Mouse (Mus musculus): ENCODE results near the gene Cltc.
"Not testable (repeated sequence)": the region's sequence is repeated elsewhere in the genome, so short reads cannot be mapped to it uniquely, and the experiment has no call there.

The Cltc gene

DNA sequence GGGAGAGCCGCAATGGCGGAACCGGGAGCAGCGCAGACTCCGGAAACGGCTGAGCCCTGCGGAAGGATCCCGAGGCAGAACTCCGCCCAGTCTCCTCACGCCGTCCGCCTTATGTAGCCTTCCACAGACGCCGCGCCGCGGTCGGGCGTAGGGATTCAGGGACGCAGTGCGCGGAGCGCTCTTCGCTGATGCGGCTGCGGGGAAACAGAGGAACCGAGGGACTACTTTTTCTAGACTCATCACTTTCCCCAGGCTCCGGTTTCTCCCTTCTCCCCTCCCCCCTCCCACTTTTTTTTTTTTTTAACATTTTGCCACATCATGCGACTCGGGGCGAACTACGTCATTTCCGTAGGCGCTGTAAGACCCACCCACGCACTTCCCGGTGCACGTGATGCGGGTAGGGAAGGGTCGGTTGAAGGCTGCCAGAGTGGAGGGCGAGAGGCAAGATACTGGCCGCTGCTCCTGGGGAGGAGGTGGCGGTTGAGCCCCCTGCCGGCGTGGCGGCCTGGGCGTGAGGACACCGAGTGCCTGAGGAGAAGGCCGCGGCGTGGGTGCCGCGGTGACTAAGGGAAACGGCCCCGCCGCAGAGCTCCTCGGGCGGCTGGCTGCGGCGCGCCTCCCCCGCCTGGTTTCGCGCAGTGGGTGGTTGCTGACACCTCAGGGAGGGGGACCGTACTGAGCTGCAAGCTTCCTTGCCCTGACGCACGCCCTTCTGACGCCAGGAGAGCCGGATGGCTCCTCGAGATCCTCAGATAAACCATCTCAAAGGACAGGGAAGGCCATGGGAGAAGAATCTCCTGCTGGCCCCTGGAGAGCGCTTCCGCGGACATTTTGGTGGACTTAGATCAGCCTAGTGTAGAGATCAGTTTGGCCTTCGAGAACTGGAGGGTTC lies at the start of gene Cltc:
Cltc (minus strand) TSS at position 86 of the 892 bp plus-strand sequence.
- DNase-seq (ENCODE audit: low read depth, low spot score) = peak; percentile 89

DNA sequence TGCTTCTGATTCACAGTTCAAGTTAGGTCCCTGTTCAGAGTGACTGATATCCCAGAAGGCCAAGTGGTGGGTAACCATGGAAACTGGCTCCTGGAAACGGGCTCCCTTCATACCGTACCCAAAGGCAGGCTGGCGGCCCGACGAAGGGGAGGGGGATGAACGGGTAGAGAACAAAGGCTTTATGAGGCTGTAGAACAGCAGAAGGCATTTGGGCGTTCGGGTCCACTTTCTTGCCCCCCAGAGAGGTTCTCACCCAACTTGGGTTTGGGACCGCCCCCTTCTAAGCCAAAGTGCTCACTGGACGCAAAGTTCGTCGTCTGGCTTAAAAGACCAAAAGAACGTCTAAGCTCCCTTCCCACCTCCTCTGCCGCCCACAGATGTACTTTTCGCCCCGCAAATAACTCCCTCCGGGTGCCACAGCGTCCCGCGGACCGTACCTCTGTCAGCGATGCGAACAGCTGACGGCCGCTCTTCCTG lies 49.7 kb upstream of the Cltc start:
- peak; percentile 62 for DNase-seq (ENCODE audit: low read depth, low spot score)

DNA sequence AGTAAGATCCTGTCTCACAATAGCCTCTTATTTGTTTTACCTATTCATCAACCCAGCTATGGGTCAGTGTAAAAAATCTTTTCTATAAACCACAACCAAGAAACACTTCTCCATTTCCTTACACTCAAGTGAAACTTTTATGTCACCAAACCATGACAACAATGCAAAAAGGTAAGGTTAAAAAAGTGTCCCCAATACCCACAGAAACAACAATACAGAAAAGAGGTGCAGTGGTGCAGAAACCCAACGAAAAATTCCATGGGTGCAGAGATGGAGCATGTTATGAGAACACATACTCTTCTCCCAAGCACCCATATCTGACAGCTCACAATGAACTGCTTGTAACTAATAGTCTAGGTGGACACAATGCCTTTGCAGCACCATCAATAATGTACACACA lies 36.8 kb upstream of the Cltc start:
- DNase-seq (ENCODE audit: low read depth, low spot score) = no peak

DNA sequence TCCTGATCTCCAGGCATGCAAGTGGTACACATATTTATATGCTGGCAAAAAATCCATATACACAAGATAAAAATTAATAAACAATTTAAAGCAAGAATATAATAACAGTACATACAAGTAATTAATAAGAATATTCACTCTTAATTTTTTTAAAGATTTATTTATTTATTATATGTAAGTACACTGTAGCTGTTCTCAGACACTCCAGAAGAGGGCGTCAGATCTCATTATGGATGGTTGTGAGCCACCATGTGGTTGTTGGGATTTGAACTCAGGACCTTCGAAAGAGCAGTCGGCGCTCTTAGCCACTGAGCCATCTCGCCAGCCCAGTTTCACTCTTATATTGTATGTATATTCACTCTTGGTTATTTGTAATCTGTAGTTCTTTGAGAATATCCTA lies 30.1 kb upstream of the Cltc start:
- DNase-seq (ENCODE audit: low read depth, low spot score) = not testable (repeated sequence)

DNA sequence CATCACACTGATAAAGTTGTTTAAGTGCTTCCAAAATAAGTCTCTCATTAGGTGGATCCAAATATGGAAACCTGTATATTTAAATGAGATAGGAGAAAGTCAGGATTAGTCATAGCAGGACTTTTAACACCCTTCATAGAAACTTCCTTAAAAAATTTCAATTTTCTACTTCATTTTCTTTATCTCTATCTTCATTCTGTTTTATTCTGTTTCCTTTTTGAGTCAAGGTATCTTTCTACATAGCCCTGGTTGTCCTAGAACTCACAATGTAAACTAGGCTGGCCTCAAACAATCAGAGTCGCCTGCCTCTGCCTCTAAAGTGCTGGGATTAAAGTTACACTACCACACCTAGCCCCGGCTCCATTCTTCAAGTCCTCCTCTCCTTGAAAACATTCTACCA lies 28.4 kb upstream of the Cltc start:
- DNase-seq (ENCODE audit: low read depth, low spot score) = no peak

DNA sequence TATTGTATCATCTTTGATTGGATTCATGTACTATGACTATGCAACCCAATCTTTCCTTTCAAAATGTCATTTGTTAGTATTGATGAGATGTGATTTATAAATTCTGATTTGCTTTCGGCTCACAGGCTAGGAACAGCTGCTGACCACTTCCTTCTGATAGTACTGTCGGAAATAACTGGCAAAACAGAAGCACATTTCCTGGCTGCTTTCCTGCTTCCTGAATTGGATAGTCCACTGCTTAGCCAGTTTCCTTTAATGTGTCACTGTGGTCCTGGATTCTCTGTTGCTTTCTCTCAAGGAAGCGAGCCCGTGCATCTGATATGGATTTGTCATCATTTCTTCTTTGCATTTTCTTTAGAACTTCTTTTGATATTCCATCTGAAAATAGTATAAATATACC lies 12.5 kb upstream of the Cltc start:
- DNase-seq (ENCODE audit: low read depth, low spot score) = no peak

DNA sequence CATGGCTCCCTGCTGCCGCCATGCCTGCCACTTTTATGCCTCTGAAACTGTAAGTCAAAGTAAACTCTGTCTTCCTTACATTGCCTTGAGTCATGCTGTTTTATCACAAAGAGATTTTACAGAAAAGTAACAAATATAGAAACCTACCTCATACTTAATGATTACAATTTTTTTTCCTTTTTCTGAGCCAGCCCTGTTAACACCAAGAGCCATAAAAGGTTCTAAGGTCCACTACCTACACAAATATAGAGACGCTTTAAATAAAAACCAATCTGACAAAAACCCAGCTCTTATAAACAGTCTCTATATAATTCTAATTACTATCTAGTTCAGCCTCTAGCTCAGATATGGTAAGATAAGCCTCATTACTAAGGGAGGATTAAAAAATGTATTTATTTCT lies 7.1 kb upstream of the Cltc start:
- no peak for DNase-seq (ENCODE audit: low read depth, low spot score)

DNA sequence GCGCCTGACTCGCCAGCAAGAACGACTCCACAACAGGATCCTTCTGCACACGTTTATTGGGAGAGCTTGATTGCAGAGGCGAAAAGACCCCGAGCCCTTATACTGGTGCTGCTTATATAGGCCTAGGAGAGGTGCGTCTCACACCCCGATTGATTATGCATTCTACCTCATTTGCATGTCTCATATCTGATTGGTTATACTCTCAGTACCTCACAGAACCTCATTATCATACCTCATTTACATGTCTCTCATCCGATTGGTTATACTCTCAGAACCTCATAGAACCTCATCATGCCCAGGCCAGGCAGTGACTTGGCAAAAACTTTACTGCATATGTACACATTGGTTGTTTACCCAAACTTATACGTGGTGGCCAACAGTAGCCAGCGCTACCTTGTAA lies 5.8 kb upstream of the Cltc start:
- not testable (repeated sequence) for DNase-seq (ENCODE audit: low read depth, low spot score)

DNA sequence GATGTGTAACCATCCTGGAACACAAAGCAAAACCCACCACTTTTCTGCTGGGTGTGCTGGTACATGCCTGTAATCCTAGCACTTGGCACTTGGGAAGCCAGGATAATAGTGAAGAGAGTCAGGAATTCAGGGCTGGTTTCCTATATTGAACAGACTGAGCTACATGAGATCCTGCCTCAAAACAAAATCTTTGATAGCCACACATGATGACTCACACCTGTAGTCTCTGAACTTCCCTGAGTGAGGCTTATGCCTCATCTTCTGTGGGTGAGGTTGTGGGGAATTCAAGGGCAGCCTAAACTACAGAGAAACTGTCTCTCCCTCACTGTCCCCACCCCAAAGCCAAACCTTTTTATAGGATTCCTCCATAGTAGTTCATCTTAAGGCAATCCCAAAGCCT lies 3.0 kb upstream of the Cltc start:
- DNase-seq (ENCODE audit: low read depth, low spot score) = no peak

DNA sequence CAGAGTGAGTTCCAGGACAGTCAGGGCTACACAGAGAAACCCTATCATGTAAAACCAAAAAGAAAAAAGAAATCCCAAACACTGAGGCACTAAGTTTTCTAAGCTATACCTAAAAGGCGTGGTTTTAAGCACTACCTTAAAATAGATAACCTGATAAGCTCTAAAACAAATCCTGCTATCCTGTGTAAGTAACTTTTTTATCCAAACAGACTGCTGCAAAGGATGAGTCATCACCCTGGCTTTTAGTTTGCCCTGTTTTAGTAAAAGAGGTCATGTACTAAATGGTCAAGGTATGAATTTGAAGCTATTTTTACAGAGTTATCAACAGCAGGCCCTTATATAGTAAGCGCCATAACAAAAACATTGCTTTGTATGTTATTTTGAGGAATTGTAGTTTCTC lies 2.5 kb upstream of the Cltc start:
- DNase-seq (ENCODE audit: low read depth, low spot score) = no peak

DNA sequence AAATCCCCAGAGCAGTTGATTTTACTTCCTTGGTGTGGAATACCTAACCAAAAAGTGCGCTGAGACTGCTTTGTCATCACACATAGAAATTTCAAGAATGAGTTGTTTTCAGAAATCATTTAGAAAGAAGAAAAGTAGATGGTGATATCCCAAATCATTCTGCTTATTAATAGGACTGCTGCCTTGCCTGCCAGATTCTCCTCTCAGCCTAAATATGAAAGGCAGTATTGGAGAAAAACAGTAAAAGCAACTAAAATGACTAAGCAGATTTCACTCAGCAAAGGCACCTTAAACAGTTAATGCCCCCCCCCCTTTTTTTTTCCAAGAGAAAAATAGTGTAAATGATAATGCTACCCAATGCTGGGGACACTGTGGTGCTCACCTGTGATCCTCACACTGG lies 1.9 kb upstream of the Cltc start:
- DNase-seq (ENCODE audit: low read depth, low spot score) = no peak

DNA sequence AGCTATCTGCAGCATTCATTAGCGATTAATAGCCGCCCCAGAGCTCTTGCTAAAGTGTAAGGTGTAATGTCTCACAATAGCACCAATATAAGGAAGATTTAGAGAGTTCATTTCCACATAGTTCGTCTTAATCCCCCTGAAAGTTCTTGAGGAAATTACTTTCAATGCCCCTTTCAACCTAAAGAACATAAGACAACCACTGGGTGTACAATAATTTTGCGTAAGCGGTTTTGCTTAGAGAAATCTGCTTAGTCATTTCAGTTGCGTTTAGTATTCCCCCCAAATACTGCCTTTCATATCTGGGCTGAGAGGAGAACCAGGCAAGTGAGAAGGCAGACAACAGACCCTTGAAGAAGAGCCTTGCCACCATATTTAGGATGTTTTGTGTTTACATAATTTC lies 1.2 kb upstream of the Cltc start:
- DNase-seq (ENCODE audit: low read depth, low spot score) = peak; percentile 77

DNA sequence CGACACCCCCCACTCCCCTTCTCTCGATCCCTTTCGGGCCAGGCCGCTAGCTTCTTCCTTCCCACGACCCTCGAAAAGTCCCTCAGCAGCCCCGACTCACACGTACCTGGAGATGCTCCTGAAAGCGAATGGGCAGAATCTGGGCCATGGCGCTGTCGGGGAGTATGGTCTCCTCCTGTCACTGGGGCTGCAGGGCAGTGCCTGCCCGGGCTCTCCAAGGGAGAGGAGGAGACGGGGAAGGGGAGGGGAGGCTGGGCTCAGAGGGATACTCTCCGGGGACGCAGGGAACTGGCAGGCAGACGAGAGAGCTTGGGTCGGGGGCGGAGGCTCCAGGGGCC lies 254 bp downstream of the Cltc start:
- no peak for DNase-seq (ENCODE audit: low read depth, low spot score)

DNA sequence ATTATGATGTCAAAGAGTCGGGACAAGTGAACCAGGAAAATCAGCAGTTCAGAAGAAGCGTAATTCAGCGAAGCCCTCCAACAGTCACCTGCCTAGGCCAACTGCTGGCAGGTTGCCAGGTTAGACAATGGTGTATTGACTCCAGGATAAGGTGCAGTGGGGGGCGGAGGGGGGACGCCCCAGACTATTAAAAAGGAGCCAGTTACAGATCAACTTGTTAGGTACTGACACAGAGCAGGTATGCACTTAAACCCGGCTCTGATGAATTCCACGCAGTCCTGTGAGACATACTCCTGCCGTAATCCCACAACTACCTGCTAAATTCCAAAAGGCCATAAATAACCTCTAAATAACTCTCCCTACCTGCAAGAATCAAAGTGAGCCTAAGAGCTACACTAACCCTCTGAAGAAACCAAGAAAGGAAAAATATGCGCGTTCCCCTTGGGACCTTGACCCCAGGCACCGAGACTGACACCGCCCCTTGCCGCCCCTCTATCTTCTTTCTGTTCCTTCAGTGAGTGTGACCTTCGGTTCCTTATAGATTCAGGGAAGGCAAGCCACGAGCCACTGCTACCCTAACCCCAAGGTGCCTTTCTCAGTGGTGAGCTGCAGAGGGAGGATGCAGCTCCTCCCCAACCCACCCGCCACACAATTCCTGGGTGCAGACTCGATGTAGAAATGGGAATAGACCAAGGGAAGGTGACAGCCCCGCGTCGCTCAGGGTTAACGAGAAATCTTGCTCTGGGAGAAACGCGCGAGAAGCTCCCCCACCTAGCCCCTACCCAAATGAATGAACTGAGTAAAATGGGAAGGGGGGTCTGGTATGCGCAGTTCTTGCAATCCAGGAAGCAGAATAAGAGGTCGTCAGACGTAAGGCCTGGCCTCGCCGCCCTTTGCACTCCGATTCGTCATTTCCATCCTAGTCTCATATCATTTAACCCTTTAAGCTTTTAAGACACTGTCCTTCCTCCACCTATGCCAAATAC lies 916 bp downstream of the Cltc start:
- DNase-seq (ENCODE audit: low read depth, low spot score) = no peak

DNA sequence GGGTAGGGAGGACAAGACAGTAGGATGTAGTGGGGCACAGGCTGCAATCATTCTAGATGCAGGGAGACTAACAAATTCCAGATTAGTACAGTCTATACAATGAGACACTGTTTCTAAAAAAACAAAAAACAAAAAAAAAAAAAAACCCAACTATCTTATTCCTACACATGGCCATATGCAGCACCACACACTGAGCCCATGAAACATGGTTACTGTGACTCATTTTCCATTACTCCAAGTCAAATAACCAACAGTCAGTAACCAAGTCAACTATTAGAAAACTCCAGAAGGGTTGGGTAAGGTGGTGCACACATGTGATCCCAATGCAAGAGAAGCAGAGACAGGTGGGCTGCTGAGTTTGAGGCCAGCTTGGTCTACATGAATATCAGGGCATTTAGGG lies 5.0 kb downstream of the Cltc start:
- DNase-seq (ENCODE audit: low read depth, low spot score) = no peak

DNA sequence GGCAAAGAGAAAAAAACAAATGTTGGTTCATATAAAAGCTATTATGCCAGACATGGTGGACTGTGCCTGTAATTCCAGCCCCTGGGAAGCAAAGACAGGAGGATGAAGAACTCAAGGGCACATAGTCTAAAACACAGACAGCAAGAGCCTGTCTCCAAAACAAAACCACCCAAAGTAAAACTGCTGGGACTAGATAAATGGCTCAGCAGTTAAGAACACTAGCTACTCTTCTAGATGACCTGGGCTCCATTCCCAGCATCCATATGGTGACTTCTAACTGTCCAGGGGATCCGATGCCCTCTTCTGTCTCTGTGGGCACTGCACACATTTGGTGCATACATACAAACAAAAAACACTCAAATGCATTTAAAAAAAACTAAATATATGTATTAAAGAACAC lies 6.4 kb downstream of the Cltc start:
- DNase-seq (ENCODE audit: low read depth, low spot score) = no peak

DNA sequence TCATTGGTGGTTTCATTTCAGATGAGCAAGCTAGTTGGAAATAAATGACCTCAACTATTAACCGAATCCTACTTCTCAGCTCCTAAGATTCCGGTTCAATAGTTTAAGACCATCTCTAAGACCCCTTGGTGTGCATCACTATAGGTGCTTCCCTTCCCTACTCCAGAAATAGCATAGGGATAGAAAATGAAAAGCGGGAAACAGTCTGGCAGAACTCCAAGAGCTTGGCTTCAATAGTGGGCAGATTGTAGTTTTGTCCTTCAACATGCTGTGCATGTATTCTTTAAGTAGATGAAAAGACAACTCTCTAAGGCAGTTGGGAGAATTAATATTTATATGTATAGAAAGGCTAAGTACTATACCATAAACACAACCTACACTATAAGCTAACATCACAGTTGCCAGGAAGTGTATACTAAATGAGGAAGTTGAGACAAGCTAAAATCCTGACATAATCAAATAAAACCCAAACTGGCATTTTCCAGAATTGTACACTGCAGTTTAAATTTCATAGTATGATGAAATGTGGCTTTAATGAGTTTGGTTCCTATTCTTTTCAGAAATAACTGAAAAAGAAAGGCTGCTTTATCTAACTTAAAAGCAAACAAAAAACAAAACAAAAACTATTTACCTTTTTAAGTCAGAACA lies 7.5 kb downstream of the Cltc start:
- no peak for DNase-seq (ENCODE audit: low read depth, low spot score)

DNA sequence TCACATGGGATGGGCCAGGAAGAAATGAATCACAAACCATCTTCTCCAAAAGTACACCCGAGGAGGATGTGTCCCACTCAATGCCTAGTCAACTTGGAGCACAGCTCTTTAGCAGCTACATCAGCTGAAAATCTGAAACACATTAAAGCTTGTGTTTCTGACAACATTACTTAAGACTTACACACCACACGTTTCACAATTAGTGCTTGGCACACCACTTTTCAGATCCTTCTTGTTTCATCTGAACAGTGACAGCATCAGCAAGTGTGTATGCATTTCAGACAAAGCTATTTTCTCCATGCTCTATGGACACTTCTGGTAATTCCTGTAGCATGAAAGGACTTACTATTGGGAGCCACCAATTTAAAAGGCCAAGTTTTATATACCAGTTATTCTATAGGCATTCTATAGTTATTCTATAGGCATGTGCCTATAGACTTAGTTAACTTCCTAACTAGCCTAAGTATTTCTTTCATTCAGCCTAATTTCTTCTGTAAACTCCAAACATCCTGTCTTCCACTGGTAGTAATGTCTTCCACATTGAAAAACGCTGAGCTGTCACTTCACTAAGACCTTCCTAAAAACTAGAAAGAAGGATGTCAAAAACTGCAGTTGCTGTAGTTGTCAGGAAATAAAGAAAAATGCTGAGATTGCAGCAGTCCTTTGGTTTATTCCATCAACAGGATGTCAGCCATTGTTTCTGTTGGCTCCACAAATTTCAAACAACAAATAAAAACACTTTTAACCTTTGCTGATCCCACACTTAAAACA lies 11.5 kb downstream of the Cltc start:
- no peak for DNase-seq (ENCODE audit: low read depth, low spot score)

DNA sequence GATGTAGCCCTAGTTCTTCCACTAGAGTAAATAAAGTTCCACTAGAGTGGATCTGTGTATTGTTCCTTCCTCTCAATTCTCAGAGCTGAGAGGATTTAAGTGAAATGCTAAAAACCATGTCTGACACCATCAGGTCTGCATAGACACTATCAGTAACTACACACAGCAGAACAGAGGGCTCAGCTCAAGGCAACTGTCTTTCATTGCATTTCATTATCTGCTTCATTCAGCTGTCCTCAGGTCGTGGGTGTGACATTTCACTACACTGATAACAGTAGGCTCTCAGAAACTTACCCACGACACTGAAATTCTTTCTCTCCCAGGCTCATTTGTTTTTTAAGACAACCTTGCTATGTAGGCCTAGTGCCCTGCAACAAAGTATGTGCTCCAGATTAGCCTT lies 14.8 kb downstream of the Cltc start:
- DNase-seq (ENCODE audit: low read depth, low spot score) = peak; percentile 92

DNA sequence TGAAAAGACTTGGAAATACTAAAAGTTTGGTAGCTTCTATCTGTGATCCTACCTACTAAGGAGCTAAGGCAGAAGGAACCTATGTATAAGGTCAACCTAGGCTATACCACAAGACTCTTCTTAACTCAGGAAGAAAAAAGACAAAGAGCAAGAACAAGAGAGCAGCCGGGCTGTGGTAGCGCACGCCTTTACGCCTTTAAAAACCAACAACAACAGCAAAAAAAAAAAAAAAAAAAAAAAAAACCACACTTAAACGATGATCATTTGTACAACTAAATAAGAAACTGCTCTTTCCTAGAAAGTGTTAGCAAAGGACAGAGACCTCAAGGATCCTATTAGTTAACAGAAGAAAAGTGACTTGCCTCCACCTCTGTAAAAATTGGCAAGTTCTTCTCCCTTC lies 15.9 kb downstream of the Cltc start:
- DNase-seq (ENCODE audit: low read depth, low spot score) = no peak

DNA sequence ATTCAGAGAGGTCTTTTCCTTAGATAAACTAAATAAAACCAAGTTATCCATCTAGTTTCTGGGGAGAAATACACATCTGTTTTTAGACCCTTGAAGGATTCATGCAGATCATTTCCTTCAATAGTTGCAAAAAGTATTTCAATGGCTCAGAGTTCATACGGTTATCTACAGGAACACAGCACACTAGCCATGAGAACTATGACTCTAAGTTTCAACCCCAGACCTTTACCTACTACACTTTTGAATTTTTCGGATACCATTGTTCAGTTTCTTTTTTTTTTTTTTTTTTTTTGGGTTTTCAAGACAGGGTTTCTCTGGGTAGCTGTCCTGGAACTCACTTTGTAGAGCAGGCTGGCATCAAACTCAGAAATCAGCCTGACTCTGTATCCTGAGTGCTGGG lies 17.9 kb downstream of the Cltc start:
- DNase-seq (ENCODE audit: low read depth, low spot score) = no peak
